Mouse (Mus musculus): ENCODE measurements at regions not wholly inside any gene's neighbourhood (a gene's known extent, or its start where the extent isn't known, plus 50 kb on each side); places are given as distances from the start of the nearest gene placed in this dataset.
"Not testable (repeated sequence)": the region's sequence is repeated elsewhere in the genome, so short reads cannot be mapped to it uniquely, and the experiment has no call there.

DNA sequence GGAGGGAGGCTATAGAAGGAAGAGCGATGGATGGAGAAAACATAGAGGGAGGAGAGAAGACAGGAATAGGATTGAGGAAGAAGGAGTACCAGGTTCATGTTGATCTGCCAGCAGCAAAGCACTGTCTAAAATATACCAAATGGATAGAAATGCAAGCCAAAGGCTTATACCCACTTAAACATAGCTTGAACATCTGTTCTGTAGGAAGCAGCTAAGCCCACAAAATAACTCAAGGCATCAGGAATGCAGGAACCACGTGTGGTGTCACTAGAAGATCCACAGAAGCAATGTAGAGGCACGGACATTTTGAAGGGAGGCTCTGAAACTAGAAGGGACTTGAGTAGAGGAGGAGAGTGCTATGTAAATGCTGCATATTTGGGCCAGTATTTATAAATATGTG, 78.9 kb downstream of the Smgc start:
- in situ Hi-C loops (cut with MboI, MseI): no loop called here

DNA sequence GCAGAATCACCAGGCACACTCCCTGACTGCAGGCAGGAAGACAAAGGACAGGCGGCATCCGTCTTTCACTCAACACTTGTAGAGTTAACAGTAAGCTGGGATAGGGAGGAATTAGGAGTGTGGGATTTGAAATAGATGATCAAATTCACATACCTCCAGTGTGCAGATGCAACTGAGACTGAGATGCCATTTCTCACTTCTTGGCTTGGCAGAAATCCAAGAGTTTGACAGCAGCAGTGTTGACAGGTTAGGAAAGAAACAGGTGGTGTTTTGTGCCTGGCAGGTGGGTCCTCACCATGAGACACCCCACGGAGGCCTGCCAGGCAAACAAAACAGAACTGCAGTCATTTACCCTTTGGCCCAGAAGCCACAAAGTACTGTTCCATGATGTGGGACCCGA, 79.8 kb downstream of the Smgc start:
- in situ Hi-C loops (cut with MboI, MseI): no loop called here

DNA sequence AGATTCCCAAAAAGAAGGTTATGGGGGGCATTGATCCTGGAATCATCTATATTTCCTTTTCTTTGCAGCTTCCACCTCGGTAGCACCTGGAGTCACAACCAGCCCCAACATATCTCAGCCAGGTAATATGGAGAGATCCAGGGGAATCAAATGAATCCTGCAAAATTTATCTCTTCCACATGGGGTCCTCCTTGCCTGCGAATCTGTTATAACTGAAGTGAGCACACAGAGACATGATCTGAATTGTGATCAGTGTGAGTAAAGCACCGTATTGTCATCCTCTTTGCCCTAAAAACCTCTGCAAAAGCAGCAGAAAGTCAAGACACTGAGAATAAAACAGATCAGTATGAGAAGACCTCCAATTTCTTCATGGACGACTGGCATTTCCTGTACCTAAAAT, 86.5 kb downstream of the Smgc start:
- in situ Hi-C loops (cut with MboI, MseI): no loop called here

DNA sequence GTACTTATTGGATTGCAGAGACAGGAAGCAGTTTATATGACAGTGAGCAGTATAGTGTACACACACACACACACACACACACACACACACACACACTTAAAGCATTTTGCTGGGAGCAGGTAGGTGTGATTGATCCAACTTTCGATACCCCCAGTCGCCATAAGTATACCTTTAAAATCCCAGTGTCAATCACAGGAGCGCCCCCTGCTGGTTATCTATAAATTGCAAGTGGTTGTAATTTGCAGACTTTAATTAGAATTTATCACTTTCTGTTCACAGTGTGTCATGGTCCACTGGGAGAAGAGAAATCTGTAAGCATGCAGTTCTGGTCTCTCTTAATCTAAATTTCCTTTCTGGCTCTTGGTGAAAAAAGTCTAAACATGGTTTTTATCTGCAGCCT, 89.4 kb downstream of the Smgc start:
- in situ Hi-C loops (cut with MboI, MseI): no loop called here

DNA sequence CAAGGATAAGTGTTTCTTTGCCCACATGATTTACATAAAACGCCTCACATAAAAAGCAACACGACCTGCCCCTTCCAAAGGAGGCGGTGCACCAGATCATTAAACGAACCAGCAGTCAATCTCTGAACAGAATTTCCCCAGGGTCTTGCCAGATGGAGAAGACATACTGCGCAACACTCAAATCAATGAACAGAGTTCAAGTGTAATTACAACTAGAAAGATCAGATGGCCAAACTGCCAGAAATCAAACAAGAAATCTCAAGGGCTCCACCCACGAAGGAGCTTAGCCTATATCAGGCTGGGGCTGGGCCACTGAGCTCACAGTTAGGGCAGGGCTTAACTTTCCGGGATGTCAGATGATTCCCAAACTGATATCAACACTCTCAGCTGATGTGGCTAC, 90.4 kb downstream of the Smgc start:
- in situ Hi-C loops (cut with MboI, MseI): no loop called here

DNA sequence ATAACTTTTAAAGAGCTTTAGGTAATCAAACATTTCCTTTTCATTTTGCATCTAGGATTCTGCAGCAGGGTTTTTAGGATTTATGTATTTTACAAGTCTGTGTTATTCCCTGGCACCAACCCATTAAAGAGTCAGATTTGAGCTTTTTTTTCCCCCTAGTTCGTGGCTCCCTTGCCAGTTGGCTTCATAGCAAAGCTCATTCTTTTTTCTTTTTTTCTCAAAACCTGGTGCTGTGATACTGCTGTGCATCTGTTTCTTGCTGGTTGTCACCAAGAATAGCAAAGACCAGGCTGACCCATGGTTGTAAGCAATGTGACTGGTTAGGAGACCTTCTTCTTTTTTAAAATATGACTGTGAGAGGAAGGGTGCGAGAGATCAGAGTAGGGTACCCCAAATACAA, 93.7 kb upstream of the Cntn1 start:
- in situ Hi-C loops (cut with MboI, MseI): no loop called here

DNA sequence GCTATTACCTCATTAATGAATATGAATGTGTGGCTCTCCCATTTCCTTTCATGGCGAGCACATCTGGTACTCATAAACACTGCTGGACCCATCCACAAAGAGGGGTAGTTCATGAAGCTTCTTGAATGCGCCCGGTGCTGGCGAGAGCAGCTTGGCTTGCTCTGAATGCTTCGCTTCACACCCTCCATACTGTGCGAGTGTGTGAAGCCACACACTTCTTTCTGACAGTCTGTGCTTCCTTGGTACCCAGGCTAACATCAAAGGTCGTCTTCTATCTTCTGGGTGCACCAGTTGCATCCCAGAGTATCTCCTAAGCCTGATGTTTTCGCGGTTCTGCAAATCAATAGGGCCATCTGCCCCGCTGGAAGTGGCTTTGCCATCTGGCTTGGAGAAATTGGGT, 85.8 kb upstream of the Cntn1 start:
- in situ Hi-C loops (cut with MboI, MseI): loop anchor here (10.0 kb wide), 1 partner anchor 250 kb away; no protein-coding TSS in a partner anchor

DNA sequence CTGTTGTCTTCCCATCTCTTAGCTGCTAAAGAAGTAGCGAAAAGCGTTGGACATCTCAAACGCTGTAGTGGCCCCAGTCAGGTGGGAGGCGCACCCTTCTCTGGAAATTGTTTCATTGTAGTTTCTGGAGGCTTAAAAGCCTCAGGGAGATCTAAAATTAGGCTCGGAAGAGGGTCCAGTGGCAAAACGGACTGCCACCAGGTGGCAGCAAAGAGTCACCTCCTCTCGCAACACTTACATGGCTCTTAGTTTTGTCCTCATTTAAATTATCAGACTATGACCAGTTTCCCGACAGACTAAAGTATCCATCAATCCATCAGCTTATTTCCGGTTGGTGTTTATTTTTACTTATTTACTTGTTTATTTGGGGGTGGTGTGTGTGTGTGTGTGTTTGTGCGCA, 81.6 kb upstream of the Cntn1 start:
- in situ Hi-C loops (cut with MboI, MseI): loop anchor here (10.0 kb wide), 1 partner anchor 245 kb away; no protein-coding TSS in a partner anchor

DNA sequence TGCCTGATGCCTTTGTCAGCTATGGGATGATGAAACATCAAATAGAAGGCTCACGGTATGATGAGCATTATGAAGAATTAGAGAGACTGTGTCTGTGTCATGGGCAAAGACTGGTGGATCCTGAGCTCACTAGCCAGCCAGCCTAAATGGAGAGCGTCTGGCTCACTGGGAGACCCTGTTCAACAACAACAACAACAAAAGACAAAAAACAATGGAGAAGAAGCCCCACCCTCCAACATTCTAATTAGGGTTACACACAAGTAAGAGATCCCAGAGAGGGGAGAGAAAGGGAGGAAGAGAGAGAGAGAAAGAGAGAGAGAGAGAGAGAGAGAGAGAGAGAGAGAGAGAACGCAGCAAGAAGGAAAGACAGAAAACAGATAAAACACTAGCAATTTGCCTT, 79.6 kb upstream of the Cntn1 start:
- in situ Hi-C loops (cut with MboI, MseI): no loop called here

DNA sequence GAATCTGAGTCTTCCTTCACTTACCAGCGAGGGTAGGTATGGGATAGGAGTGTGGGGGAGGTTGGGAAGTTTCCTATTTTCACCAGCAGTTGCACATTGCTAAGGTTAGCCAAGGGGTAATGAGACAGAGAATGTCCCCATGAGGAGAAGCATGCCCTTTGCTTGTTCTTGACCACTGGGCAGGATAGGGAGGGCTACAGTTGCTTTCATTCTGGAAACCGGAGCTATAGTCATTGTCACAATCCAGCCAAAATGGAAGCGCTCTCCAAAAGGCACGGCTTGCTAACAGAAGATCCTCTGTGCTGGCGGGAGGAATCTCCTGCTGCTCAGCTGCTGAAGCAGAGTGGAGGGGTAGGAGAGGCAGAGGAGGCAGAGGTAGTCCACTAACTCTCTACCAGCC, 79.1 kb upstream of the Cntn1 start:
- in situ Hi-C loops (cut with MboI, MseI): no loop called here

DNA sequence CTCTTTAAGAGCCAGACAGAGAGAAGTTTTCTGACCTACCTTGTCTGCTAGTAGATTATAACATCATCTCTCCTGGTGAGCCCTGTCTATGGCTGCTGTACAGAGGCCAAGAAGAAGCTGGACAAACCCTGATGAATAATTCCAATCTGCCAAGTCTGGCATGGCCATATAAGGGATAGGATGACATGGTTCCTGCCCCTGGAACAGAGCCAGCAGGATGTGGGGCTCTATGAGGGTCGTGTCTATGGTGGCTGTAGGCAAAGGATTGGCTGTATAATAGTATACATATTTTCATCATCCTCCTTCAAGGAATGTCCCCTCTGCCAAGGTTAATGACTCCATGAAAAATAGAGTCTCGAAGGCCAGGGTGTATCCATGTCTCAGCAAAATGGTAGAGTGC, 75.4 kb upstream of the Cntn1 start:
- in situ Hi-C loops (cut with MboI, MseI): no loop called here

DNA sequence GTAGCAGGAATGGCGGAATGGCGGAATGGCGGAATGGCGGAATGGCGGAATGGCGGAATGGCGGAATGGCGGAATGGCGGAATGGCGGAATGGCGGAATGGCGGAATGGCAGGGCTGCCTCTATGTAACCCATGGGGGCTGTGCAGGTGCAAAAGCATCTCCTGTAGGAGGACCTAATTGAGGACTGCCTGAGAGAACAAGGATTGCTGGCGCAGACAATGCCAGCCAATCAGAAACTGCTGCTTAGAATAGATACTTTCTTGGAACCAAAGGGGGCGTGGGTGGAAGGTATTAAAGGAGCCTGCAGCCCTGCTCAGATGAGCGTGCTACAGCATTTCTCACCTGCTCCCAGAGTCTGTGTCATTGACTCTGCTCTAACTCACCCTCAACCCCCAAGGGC, 67.8 kb upstream of the Cntn1 start:
- in situ Hi-C loops (cut with MboI, MseI): not testable (repeated sequence)

DNA sequence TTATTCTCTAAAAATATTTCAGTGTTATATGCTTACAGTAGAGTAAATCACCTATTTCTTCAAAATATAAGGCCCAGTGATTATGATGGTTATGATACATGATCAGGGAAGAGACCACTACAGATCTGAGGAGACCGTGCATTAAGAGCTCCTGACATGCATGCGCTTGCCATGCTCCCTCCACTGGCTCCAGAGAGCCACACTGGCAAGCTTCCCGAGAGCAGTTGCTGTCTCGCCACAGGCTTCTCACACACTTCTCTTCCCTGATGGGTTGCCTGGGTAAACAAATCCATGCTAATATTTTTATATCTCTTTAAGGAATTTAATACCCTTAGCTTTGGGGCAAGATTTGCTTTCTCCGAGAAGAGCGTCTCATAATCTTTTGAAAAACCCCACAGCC, 50.9 kb upstream of the Cntn1 start:
- in situ Hi-C loops (cut with MboI, MseI): no loop called here

Data from T-helper 1 cell (primary cell).